8 mouse cellular contexts compared by ENCODE assay signal in the genomic region with DNA sequence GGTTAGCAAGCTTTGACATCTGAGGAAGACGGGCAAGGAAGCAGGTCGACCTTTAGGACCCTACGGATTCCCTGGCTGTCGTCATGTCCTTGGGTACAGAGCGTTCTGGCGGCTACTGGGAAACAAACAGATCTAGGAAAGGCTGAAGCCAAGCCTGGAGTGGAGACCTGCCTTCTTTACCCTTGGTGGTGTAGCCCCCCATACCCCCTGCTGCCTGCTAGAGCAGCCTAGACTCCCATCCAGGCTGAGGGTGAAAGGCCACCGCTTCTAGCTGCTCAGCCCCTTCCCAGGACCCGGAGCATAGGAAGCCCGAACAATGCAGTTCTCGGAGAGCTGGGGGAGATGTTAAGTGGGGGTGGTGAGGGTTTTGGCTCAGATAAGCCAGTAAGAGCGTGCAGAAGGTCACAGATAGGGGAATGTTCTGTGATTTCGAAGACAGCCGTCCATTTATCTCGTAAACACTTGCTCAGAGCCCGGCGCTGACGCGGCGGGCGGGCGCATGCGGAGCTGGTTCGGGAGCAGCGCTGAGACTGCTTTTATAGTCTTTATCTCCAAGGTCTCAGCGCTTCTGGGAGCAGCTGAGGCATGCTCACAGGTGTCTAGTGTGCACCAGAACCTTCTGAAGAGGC. TPM values are rescaled to one million over a fixed set of nuclear protein-coding genes. Genes with fewer than 3 reads are reported as not detected.
DNase-seq lines count a peak whose midpoint lies in the region; ATAC-seq and TF ChIP-seq lines count a peak whose summit lies in the region.

No protein-coding gene starts in this region.

- peak; percentile 15; the same call in 1 of the 2 replicates for ATAC-seq in embryonic facial prominence, embryonic 11.5 days (replicated peaks; ENCODE audit: insufficient number of reproducible peaks, low FRiP score, low TSS enrichment, low read depth)
- ATAC-seq in liver, embryonic 11.5 days (replicated peaks; ENCODE audit: low FRiP score): peak; percentile 87
- ATAC-seq in midbrain, postnatal 0 days (ENCODE audit: low FRiP score): peak; percentile 74

- TF ChIP-seq POLR2A in kidney, adult 2 months (IDR thresholded peaks at IDR 0.05; ENCODE audit: low read depth, low read length): peak; percentile 49

- no peaks in the 10 kb centered on the region for H3K36me3 ChIP-seq in embryonic facial prominence, embryonic 11.5 days (replicated peaks; ENCODE audit: control insufficient read depth, insufficient read depth, low read depth, low read length)
- H3K36me3 ChIP-seq in kidney, adult 2 months (ENCODE audit: control insufficient read depth, insufficient read depth, low read length): no peaks in the 10 kb centered on the region
- H3K36me3 ChIP-seq in liver, embryonic 11.5 days (ENCODE audit: control insufficient read depth, insufficient read depth, low read length): no peaks in the 10 kb centered on the region
- no peaks in the 10 kb centered on the region for H3K36me3 ChIP-seq in midbrain, postnatal 0 days (ENCODE audit: insufficient read depth, low read length)

- H3K4me1 ChIP-seq in embryonic facial prominence, embryonic 11.5 days (ENCODE audit: control insufficient read depth, insufficient read depth, low read length): peaks cover 13% of the 10 kb centered on the region
- peaks cover 40% of the 10 kb centered on the region for H3K4me1 ChIP-seq in kidney, adult 2 months (ENCODE audit: control insufficient read depth, insufficient read depth, low read length)
- peaks cover 34% of the 10 kb centered on the region for H3K4me1 ChIP-seq in liver, embryonic 11.5 days (replicated peaks; ENCODE audit: control insufficient read depth, insufficient read depth, low read length)
- peaks cover 8% of the 10 kb centered on the region; the same call in 1 of the 2 replicates for H3K4me1 ChIP-seq in midbrain, postnatal 0 days (ENCODE audit: insufficient read depth, low read length)

- H3K9ac ChIP-seq in embryonic facial prominence, embryonic 11.5 days (replicated peaks; ENCODE audit: low read length): peak overlapping the region; percentile 84
- peak overlapping the region; percentile 42 for H3K9ac ChIP-seq in liver, embryonic 11.5 days (ENCODE audit: low read depth, low read length)
- peak overlapping the region; percentile 92 for H3K9ac ChIP-seq in midbrain, postnatal 0 days (replicated peaks; ENCODE audit: low read length, poor library complexity, severe bottlenecking)

- peak overlapping the region; percentile 83 for H3K27ac ChIP-seq in embryonic facial prominence, embryonic 11.5 days (replicated peaks; ENCODE audit: low read depth, low read length)
- H3K27ac ChIP-seq in kidney, adult 2 months (ENCODE audit: insufficient read depth, low read depth, low read length): peak overlapping the region; percentile 86
- H3K27ac ChIP-seq in liver, embryonic 11.5 days (ENCODE audit: low read depth, low read length): 0 out of 2 replicates have a peak overlapping the region, but pooled peaks have one; percentile 2
- peak overlapping the region; percentile 97 for H3K27ac ChIP-seq in midbrain, postnatal 0 days (ENCODE audit: low read depth, low read length)

- no peaks in the 10 kb centered on the region for H3K9me3 ChIP-seq in embryonic facial prominence, embryonic 11.5 days (replicated peaks; ENCODE audit: control insufficient read depth, low read length)
- no peaks in the 10 kb centered on the region for H3K9me3 ChIP-seq in liver, embryonic 11.5 days (ENCODE audit: control insufficient read depth, low read length)
- H3K9me3 ChIP-seq in midbrain, postnatal 0 days (ENCODE audit: low read length): no peaks in the 10 kb centered on the region

- peak overlapping the region; percentile 50 for H3K4me3 ChIP-seq in embryonic facial prominence, embryonic 11.5 days (ENCODE audit: low read depth, low read length)
- peak overlapping the region; percentile 57 for H3K4me3 ChIP-seq in kidney, adult 2 months (ENCODE audit: insufficient read depth, low read depth, low read length)
- peak overlapping the region; percentile 39 for H3K4me3 ChIP-seq in liver, embryonic 11.5 days (ENCODE audit: low read depth, low read length)
- peak overlapping the region; percentile 57 for H3K4me3 ChIP-seq in midbrain, postnatal 0 days (ENCODE audit: low read depth, low read length)

- H3K27me3 ChIP-seq in embryonic facial prominence, embryonic 11.5 days (ENCODE audit: control insufficient read depth, insufficient read depth, low read length): no peaks in the 10 kb centered on the region
- no peaks in the 10 kb centered on the region for H3K27me3 ChIP-seq in kidney, adult 2 months (replicated peaks; ENCODE audit: control insufficient read depth, insufficient read depth, low read length)
- peaks cover 10% of the 10 kb centered on the region for H3K27me3 ChIP-seq in liver, embryonic 11.5 days (replicated peaks; ENCODE audit: control insufficient read depth, insufficient read depth, low read length)
- H3K27me3 ChIP-seq in midbrain, postnatal 0 days (ENCODE audit: insufficient read depth, low read length): no peaks in the 10 kb centered on the region

- TF ChIP-seq CTCF in kidney, adult 2 months (conservative IDR thresholded peaks at IDR 0.05; ENCODE audit: insufficient read depth, insufficient read length, low read depth, low read length): no peak
- TF ChIP-seq CTCF in midbrain, postnatal 0 days (IDR thresholded peaks at IDR 0.05): no peak

- WGBS in embryonic facial prominence, embryonic 11.5 days: 1% methylated on average over 25 of the region's 25 CpGs
- WGBS in kidney, adult 2 months: 3% methylated on average over 25 of the region's 25 CpGs
- WGBS in liver, embryonic 11.5 days: under 1% methylated on average over 25 of the region's 25 CpGs
- 1% methylated on average over 25 of the region's 25 CpGs for WGBS in midbrain, postnatal 0 days

- peak; percentile 75 for DNase-seq in urinary bladder, postnatal 14 days (ENCODE audit: low spot score)
- DNase-seq in urinary bladder, postnatal 10 days (ENCODE audit: low spot score): no peak
- peak; percentile 88 for DNase-seq in embryonic facial prominence, embryonic 11.5 days (ENCODE audit: low spot score)
- DNase-seq in heart, adult 8-10 months (ENCODE audit: low spot score): peak; percentile 96
- DNase-seq in kidney, adult 2 months: peak; percentile 89
- DNase-seq in liver, embryonic 11.5 days (ENCODE audit: low spot score): peak; percentile 71
- DNase-seq in midbrain, postnatal 0 days (ENCODE audit: low spot score): peak; percentile 88
- peak; percentile 84 for DNase-seq in testis, postnatal 14 days (ENCODE audit: low spot score)

- H3K4me2 ChIP-seq in embryonic facial prominence, embryonic 11.5 days (ENCODE audit: low read depth, low read length): peak overlapping the region; percentile 70
- peak overlapping the region; percentile 65 for H3K4me2 ChIP-seq in liver, embryonic 11.5 days
- peak overlapping the region; percentile 77 for H3K4me2 ChIP-seq in midbrain, postnatal 0 days (ENCODE audit: low read depth, low read length, poor library complexity, severe bottlenecking)

RNA-seq across cellular contexts. Expression of a gene that starts 18.3 kb away (rescaled TPM):
- 6.3 and 6.9 TPM in 2 replicates for polyA plus RNA-seq in embryonic facial prominence, embryonic 11.5 days (2014; fragmentation: Nextera tagmentation; extraction: Ambion mirVana)
- 10 to 100 TPM; 22.1 to 74.4 (median 55.6) TPM for total RNA-seq in heart, adult 8-10 months (2022)
- 21.1 and 21.6 TPM in 2 replicates for polyA plus RNA-seq in kidney, adult 2 months (2012; rRNA removed)
- 2.7 and 4.3 TPM in 2 replicates for polyA plus RNA-seq in liver, embryonic 11.5 days (2014; fragmentation: Nextera tagmentation; extraction: Ambion mirVana)
- total RNA-seq in midbrain, postnatal 0 days (2014; rRNA removed): 56.6 and 57.5 TPM in 2 replicates
- 43.4 and 43.6 TPM in 2 replicates for polyA plus RNA-seq in midbrain, postnatal 0 days (2015; fragmentation: Nextera tagmentation; extraction: Ambion mirVana)

RNA-seq across cellular contexts. Expression of a gene that starts 32.7 kb away (rescaled TPM):
- 43.9 and 48.7 TPM in 2 replicates for polyA plus RNA-seq in embryonic facial prominence, embryonic 11.5 days (2014; fragmentation: Nextera tagmentation; extraction: Ambion mirVana)
- total RNA-seq in heart, adult 8-10 months (2022): 10 to 100 TPM; 22.3 to 26.7 (median 24.4) TPM
- 106 and 132 TPM in 2 replicates for polyA plus RNA-seq in kidney, adult 2 months (2012; rRNA removed)
- 37.2 and 37.4 TPM in 2 replicates for polyA plus RNA-seq in liver, embryonic 11.5 days (2014; fragmentation: Nextera tagmentation; extraction: Ambion mirVana)
- 12.3 and 13.5 TPM in 2 replicates for total RNA-seq in midbrain, postnatal 0 days (2014; rRNA removed)
- polyA plus RNA-seq in midbrain, postnatal 0 days (2015; fragmentation: Nextera tagmentation; extraction: Ambion mirVana): 50.1 TPM in 2 replicates

RNA-seq across cellular contexts. Expression of a gene that starts 33.0 kb away (rescaled TPM):
- 88.7 and 93.8 TPM in 2 replicates for polyA plus RNA-seq in embryonic facial prominence, embryonic 11.5 days (2014; fragmentation: Nextera tagmentation; extraction: Ambion mirVana)
- 10 to 100 TPM; 59.0 to 88.1 (median 74.3) TPM for total RNA-seq in heart, adult 8-10 months (2022)
- 84.8 and 100 TPM in 2 replicates for polyA plus RNA-seq in kidney, adult 2 months (2012; rRNA removed)
- 77.4 and 80.0 TPM in 2 replicates for polyA plus RNA-seq in liver, embryonic 11.5 days (2014; fragmentation: Nextera tagmentation; extraction: Ambion mirVana)
- total RNA-seq in midbrain, postnatal 0 days (2014; rRNA removed): 56.9 and 57.4 TPM in 2 replicates
- 109 and 118 TPM in 2 replicates for polyA plus RNA-seq in midbrain, postnatal 0 days (2015; fragmentation: Nextera tagmentation; extraction: Ambion mirVana)

Comparison
In these comparisons a context has a peak if more than half of its experiments do, and no peak if none do; other contexts are left out.
1. ATAC-seq: peak in every context shown above with its lines; median percentile 87 in liver, embryonic 11.5 days; 74 in midbrain, postnatal 0 days; 15 in embryonic facial prominence, embryonic 11.5 days.
2. H3K27ac ChIP-seq: peak in every context shown above with its lines; median percentile 97 in midbrain, postnatal 0 days; 86 in kidney, adult 2 months; 83 in embryonic facial prominence, embryonic 11.5 days; 2 in liver, embryonic 11.5 days.
3. H3K9ac ChIP-seq: peak in every context shown above with its lines; median percentile 92 in midbrain, postnatal 0 days; 84 in embryonic facial prominence, embryonic 11.5 days; 42 in liver, embryonic 11.5 days.